Mouse (Mus musculus): ENCODE results near the gene Epm2aip1. TPM values are rescaled to one million over a fixed set of nuclear protein-coding genes. Genes with fewer than 3 reads are reported as not detected.

The Epm2aip1 gene
- total RNA-seq, 1 experiment, result 9.6 TPM

DNA sequence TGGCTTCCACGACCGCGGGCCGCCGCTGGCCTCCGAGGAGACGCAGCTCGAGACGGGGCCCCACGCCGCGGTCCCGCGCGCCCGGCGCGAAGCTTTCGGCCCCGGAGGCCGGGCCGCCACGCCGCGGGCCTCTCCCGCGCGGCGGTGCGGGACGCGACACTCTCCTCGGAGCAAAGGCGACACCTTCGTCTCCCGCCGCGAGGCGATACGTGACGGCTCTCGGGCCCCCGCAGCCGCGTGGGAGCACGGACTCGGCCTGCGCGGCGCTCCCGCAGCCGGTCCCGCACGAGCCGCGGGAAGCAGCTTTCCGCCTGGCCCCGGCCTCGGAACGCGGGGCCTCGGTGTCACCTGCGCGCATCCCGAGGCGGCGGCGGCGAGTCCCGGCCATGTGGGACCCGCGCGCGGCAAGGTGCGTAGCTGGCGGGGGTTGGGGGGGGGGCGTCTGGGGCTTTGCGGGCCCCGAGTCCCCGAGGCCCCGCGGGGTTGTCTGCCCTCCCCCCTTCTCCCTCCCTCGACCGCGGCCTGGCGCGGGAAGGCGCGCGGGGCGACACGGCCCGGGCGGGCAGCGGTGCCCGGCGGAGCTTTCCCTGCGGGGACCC, 40.2 kb downstream of the Epm2aip1 start:
- in situ Hi-C loops (cut with MboI; ENCODE audit: low sequenced_read_pairs in 2 of 2, unreplicated experiment in 2 of 2), result no loop called here
- no peaks in the 10 kb centered on the region for H3K9me3 ChIP-seq (ENCODE audit: control insufficient read depth, insufficient read depth, low read depth, low read length)

DNA sequence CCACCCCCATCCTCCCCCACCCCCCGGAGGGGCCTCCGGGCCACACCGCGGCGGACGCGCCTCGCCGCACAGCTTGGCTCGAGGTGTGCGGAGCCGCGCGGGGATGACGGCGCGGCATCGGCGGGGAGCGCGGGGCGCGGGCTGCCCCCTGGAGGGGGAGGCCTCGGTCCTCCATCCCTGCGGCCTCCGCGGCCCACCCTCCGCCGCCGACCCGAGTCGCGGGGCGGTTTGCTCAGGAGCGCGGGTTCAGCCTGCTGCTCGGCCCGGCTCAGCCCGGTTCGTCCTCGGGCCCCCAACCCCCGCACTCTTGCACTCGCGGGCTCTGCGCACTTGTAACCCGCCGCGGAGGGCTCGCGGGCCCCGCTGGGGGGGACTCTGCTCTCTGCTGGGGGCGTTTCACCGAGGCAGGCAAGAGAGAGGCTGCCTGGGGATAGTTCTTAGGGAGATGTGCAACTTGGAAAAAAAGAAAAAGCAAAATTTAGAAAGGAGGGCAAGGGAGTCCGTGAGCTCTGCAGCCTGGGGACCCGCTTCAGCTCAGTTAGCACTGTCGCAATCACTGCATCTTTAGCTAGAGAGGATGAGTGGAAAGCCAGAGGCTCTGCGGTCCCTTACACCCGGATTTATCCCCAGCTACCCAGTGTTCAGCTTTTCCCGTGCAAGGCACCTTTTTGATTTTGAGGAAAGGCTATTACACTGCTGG, 40.9 kb downstream of the Epm2aip1 start:
- no peak for DNase-seq (ENCODE audit: low read depth, low spot score)
- no peak overlapping the region for H3K27ac ChIP-seq (ENCODE audit: insufficient read depth, low read depth, low read length, poor library complexity, severe bottlenecking)
- no peak for TF ChIP-seq ZC3H11A (IDR thresholded peaks at IDR 0.05; ENCODE audit: borderline replicate concordance, low read depth, low read length)
- TF ChIP-seq ZNF384 (IDR thresholded peaks at IDR 0.05; ENCODE audit: low read depth, low read length), result no peak
- no peak for TF ChIP-seq MAFK (IDR thresholded peaks at IDR 0.05; ENCODE audit: insufficient read depth, low read depth, low read length)
- no peak for TF ChIP-seq CHD2 (IDR thresholded peaks at IDR 0.05; ENCODE audit: low read depth, low read length)
- TF ChIP-seq HCFC1 (IDR thresholded peaks at IDR 0.05; ENCODE audit: borderline replicate concordance, insufficient read depth, low read length), result no peak
- no peaks in the 10 kb centered on the region for H3K9me3 ChIP-seq (ENCODE audit: control insufficient read depth, insufficient read depth, low read depth, low read length)
- H3K9ac ChIP-seq (ENCODE audit: insufficient read depth, low read depth, low read length, poor library complexity, severe bottlenecking), result peak overlapping the region; percentile 14; the same call in 1 of the 2 replicates
- peaks cover 0 to 2% of the 10 kb centered on the region in 2 experiments; a peak in 2 of 4 replicates for H3K4me1 ChIP-seq (ENCODE audit: control insufficient read depth in 2 of 2, insufficient read depth in 2 of 2, low read length in 2 of 2, poor library complexity in 1 of 2)
- no peaks in the 10 kb centered on the region for H3K36me3 ChIP-seq (ENCODE audit: control insufficient read depth, insufficient read depth, low read length, poor library complexity, severe bottlenecking)
- H3K4me3 ChIP-seq (ENCODE audit: insufficient read depth in 1 of 2, low read depth in 1 of 2, low read length in 2 of 2, poor library complexity in 1 of 2, severe bottlenecking in 1 of 2), result peak overlapping the region; percentile 49 to 80
- in situ Hi-C loops (cut with MboI; ENCODE audit: low sequenced_read_pairs in 2 of 2, unreplicated experiment in 2 of 2), result no loop called here

More for the DNA sequence above, 40.2 kb downstream of the Epm2aip1 start:
- Histone ChIP-seq H3K9ac (ENCODE audit: insufficient read depth, low read depth, low read length, poor library complexity, severe bottlenecking) (peak overlapping the region; percentile 69), H3K27ac (ENCODE audit: insufficient read depth, low read depth, low read length, poor library complexity, severe bottlenecking) (no peak overlapping the region), H3K36me3 (ENCODE audit: control insufficient read depth, insufficient read depth, low read length, poor library complexity, severe bottlenecking) (no peaks in the 10 kb centered on the region), H3K4me3 (ENCODE audit: insufficient read depth in 1 of 2, low read depth in 1 of 2, low read length in 2 of 2, poor library complexity in 1 of 2, severe bottlenecking in 1 of 2) (peak overlapping the region; percentile 51 to 80; a peak in 3 of 4 replicates), H3K4me1 (ENCODE audit: control insufficient read depth in 2 of 2, insufficient read depth in 2 of 2, low read length in 2 of 2, poor library complexity in 1 of 2) (peaks cover 0 to 2% of the 10 kb centered on the region in 2 experiments; a peak in 2 of 4 replicates)
- no peak for DNase-seq (ENCODE audit: low read depth, low spot score)
- TF ChIP-seq CHD2 (IDR thresholded peaks at IDR 0.05; ENCODE audit: low read depth, low read length) (no peak), MAFK (IDR thresholded peaks at IDR 0.05; ENCODE audit: insufficient read depth, low read depth, low read length) (no peak), HCFC1 (IDR thresholded peaks at IDR 0.05; ENCODE audit: borderline replicate concordance, insufficient read depth, low read length) (no peak), ZNF384 (IDR thresholded peaks at IDR 0.05; ENCODE audit: low read depth, low read length) (no peak), ZC3H11A (IDR thresholded peaks at IDR 0.05; ENCODE audit: borderline replicate concordance, low read depth, low read length) (no peak)

DNA sequence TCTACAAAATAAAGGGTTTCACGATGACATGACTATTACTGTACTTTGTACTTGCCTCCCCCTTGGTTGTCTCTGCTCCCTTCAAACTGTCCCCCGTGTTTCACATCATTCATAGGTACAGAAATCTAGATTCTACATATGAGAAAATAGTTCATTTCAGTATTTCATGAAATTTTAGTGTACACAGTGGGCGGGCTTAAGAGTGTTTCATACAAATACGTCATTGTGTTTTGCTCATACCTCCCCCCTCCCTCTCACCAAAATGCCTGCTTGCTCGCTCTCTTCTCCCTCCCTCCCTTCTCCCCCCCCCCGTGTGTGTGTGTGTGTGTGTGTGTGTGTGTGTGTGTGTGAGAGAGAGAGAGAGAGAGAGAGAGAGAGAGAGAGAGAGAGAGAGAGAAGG, 41.6 kb downstream of the Epm2aip1 start:
- H3K36me3 ChIP-seq (ENCODE audit: control insufficient read depth, insufficient read depth, low read length, poor library complexity, severe bottlenecking), result no peaks in the 10 kb centered on the region
- no peak for TF ChIP-seq ZNF384 (IDR thresholded peaks at IDR 0.05; ENCODE audit: low read depth, low read length)
- TF ChIP-seq MAFK (IDR thresholded peaks at IDR 0.05; ENCODE audit: insufficient read depth, low read depth, low read length), result no peak
- TF ChIP-seq CHD2 (IDR thresholded peaks at IDR 0.05; ENCODE audit: low read depth, low read length), result no peak
- no peak for TF ChIP-seq ZC3H11A (IDR thresholded peaks at IDR 0.05; ENCODE audit: borderline replicate concordance, low read depth, low read length)
- no peak for TF ChIP-seq HCFC1 (IDR thresholded peaks at IDR 0.05; ENCODE audit: borderline replicate concordance, insufficient read depth, low read length)
- DNase-seq (ENCODE audit: low read depth, low spot score), result no peak
- H3K9ac ChIP-seq (ENCODE audit: insufficient read depth, low read depth, low read length, poor library complexity, severe bottlenecking), result no peak overlapping the region
- H3K27ac ChIP-seq (ENCODE audit: insufficient read depth, low read depth, low read length, poor library complexity, severe bottlenecking), result no peak overlapping the region
- in situ Hi-C loops (cut with MboI; ENCODE audit: low sequenced_read_pairs in 2 of 2, unreplicated experiment in 2 of 2), result no loop called here
- H3K9me3 ChIP-seq (ENCODE audit: control insufficient read depth, insufficient read depth, low read depth, low read length), result no peaks in the 10 kb centered on the region
- peaks cover 0 to 2% of the 10 kb centered on the region in 2 experiments; a peak in 2 of 4 replicates for H3K4me1 ChIP-seq (ENCODE audit: control insufficient read depth in 2 of 2, insufficient read depth in 2 of 2, low read length in 2 of 2, poor library complexity in 1 of 2)
- no peak overlapping the region for H3K4me3 ChIP-seq (ENCODE audit: insufficient read depth in 1 of 2, low read depth in 1 of 2, low read length in 2 of 2, poor library complexity in 1 of 2, severe bottlenecking in 1 of 2)

DNA sequence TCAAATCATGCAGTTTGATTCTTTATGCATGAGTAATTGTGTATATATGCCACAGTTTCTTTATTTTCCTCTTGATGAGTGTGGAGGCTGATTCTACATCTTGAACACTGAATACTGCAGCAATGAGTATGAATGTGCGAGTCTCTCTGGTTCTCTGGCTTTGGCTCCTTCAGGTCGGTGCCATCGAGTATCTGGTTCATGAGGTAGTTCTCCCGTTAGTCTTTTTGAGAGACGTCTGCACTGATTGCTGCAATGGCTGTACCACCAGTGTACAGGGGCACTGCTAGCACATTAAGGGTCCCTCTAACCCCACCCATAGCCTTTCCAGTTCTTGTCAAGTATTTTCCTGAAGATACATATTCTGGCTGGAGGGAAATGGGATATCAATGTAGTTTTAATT, 42.1 kb downstream of the Epm2aip1 start:
- Histone ChIP-seq H3K27ac (ENCODE audit: insufficient read depth, low read depth, low read length, poor library complexity, severe bottlenecking) (no peak overlapping the region), H3K4me3 (ENCODE audit: insufficient read depth in 1 of 2, low read depth in 1 of 2, low read length in 2 of 2, poor library complexity in 1 of 2, severe bottlenecking in 1 of 2) (no peak overlapping the region), H3K9ac (ENCODE audit: insufficient read depth, low read depth, low read length, poor library complexity, severe bottlenecking) (no peak overlapping the region), H3K4me1 (ENCODE audit: control insufficient read depth in 2 of 2, insufficient read depth in 2 of 2, low read length in 2 of 2, poor library complexity in 1 of 2) (peaks cover 0 to 2% of the 10 kb centered on the region in 2 experiments; a peak in 2 of 4 replicates), H3K9me3 (ENCODE audit: control insufficient read depth, insufficient read depth, low read depth, low read length) (no peaks in the 10 kb centered on the region), H3K36me3 (ENCODE audit: control insufficient read depth, insufficient read depth, low read length, poor library complexity, severe bottlenecking) (no peaks in the 10 kb centered on the region)
- DNase-seq (ENCODE audit: low read depth, low spot score), result no peak
- in situ Hi-C loops (cut with MboI; ENCODE audit: low sequenced_read_pairs in 2 of 2, unreplicated experiment in 2 of 2), result no loop called here
- TF ChIP-seq HCFC1 (IDR thresholded peaks at IDR 0.05; ENCODE audit: borderline replicate concordance, insufficient read depth, low read length), result no peak
- no peak for TF ChIP-seq ZNF384 (IDR thresholded peaks at IDR 0.05; ENCODE audit: low read depth, low read length)
- no peak for TF ChIP-seq CHD2 (IDR thresholded peaks at IDR 0.05; ENCODE audit: low read depth, low read length)
- no peak for TF ChIP-seq ZC3H11A (IDR thresholded peaks at IDR 0.05; ENCODE audit: borderline replicate concordance, low read depth, low read length)
- TF ChIP-seq MAFK (IDR thresholded peaks at IDR 0.05; ENCODE audit: insufficient read depth, low read depth, low read length), result no peak

Data from ES-E14 (cell line).